Mouse (Mus musculus) c-Kit-positive CD71-positive TER-119-positive erythroid progenitor cells, embryonic 14.5 days (primary cell): Measurements from ENCODE around the gene Hmcn2.

Experiments
- DNase-seq: peaks from one replicate; pipeline ENCODE4 v3.0.0-alpha.2; 2013; ENCODE audit warnings: low spot score

Hmcn2 gene

DNA sequence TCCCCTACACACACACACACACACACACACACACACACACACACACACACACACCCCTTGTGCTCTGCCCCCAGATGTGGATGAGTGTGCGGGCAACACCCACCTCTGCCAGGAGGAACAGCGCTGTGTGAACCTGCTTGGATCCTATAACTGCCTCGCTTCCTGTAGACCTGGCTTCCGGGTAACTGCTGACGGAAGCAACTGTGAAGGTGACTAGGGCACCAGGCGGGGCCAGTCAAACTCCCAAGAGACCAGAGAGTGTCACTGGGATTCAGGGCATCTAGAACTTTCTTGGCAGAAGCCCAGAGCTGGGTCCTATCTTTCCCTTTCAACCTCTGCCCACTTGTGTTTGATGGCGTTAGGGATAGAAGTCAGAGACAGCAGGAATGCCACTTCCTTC lies 141.2 kb downstream of the Hmcn2 start:
- no peak for DNase-seq

DNA sequence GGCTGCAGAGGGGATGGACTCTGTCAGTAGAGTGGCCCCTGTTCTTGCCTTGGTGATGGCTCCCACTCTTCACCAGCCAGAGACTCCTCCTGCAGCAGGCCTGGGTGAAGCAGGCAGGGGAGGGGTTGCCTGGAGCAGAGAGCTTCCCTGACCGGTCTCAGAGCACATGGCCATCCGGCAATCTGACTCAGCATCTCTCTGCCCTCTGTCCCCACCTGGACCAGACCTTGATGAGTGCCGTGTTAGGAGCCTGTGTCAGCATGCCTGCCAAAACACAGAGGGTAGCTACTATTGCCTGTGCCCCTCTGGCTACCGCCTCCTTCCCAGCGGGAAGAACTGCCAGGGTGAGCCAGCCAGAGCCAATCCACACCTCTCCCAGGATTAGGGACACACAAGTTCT lies 144.2 kb downstream of the Hmcn2 start:
- no peak for DNase-seq

GRCm38 (mm10) chr2:31458989-31459936 lies 145.0 kb downstream of the Hmcn2 start:
- no peak for DNase-seq

DNA sequence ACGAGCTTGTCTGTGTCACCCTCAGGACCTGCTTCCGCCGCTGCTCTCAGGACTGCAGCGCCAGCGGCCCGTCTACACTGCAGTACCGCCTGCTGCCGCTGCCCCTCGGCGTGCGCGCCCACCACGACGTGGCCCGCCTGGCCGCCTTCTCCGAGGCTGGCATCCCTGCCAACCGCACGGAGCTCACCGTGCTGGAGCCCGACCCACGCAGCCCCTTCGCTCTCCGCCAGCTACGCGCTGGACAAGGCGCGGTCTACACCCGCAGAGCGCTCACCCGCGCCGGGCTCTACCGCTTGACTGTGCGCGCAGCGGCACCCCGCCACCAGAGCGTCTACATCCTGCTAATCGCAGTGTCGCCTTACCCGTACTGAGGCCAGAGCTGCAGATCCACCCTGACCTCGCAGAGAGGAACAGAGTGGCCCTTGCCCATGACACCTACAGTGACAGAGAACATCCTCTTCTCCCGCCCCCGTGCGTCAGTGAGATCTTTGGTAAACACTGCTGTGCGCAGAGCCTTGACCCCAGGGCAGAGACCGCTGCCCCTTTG lies 145.9 kb downstream of the Hmcn2 start:
- DNase-seq, result no peak

- no peak for DNase-seq
Measured at GRCm38 (mm10) chr2:31460920-31461319, 146.7 kb downstream of the Hmcn2 start.

GRCm38 (mm10) chr2:31462051-31462450 lies 147.8 kb downstream of the Hmcn2 start:
- no peak for DNase-seq

GRCm38 (mm10) chr2:31463253-31463652 lies 149.0 kb downstream of the Hmcn2 start:
- no peak for DNase-seq

DNA sequence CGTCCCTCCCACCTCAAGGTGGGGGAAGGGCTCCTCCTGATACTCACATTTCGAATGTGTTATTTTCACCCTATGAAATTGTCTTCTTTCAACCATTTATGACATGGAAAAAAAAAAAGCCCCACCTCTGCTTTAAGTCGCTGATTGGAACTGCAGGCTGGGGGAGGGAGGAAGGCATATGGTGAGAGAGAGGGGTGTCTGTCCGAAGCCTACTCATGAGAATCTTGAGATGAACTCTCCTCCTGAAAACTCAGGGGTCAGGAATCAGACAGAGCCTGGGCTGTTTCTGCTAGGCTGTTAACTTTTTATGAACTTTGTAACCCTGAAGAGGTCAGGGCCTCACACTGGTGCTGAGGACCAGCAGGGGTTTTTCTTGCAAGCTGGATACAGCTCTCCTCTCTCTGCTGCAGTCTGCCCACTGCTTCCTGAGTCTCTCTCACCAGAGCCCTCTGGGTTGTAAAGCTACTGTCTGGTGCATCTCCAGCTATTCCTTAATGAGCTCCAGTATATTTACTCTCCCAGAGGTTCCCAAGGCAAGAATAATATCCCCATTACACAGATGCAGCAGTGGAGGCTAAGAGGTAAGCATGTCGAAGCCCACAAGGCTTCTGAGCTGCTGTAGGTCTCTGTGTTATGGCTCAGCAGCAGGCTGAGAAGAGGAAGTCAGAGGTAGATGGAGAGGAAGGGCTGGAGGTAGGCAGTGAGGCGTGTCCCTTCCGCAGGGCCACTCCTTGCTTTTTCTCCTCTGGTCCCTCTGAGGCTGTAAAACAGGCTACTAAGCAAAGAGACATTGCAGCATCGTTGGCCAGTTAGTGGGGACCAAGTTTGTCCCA lies 149.7 kb downstream of the Hmcn2 start:
- DNase-seq, result no peak

DNA sequence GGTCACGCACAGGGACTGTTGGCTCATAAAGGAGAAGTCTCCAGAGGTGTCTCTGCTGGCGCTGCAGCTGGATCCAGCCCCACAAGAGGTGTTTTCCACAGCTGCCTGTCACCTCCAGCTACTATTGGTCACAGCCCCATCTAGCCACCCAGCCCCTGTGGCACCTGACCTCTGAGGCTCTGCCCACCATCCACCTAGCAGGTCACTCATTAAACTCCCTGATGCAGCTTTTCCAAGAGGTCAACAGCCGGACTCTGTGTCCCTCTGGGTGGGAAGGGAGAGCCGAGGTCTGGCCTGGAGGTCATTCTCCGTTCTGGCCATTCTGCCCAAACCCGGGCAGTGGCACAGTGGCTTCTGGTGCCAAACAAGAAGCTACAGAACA lies 150.3 kb downstream of the Hmcn2 start:
- DNase-seq, result no peak

DNA sequence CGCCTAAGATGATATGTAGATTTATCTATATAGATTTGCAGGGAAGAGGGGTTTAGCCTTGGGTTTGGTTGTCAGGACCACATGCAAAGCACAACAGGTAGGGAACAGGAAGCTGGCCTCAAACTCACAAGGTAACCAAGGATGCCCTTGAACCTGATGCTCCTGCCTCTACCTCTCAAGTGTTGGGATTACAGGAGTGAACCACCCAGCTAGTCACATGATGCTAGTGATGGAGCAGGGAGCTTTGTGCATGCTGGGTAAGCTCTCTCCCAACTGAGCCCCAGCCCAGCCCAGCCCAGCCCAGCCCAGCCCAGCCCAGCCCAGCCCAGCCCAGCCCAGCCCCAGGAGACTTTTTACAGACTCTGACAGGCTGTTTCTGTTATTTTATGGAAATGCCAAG lies 153.2 kb downstream of the Hmcn2 start:
- DNase-seq, result no peak

DNA sequence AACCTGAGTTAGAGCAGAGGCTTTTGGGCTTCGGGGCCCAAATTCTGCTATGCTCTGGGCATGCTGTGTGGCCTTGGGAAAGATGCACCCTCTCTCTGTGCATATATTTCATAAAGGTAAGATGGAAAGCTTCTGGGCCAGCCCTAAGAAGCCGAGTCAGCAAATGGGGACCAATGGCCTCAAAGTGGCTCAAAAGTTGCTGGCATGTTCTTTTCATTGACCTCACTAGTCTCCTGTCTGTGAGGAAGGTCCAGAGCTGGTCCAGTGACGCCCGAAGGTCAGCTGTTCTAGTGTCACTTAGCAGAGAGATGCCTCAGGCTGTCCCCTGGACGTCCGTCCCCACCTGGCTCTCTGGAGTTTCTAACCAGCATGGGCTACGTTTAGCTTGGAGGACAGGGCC lies 154.6 kb downstream of the Hmcn2 start:
- DNase-seq, result no peak

- DNase-seq, result no peak
Measured at GRCm38 (mm10) chr2:31469480-31469879, 155.3 kb downstream of the Hmcn2 start.

DNA sequence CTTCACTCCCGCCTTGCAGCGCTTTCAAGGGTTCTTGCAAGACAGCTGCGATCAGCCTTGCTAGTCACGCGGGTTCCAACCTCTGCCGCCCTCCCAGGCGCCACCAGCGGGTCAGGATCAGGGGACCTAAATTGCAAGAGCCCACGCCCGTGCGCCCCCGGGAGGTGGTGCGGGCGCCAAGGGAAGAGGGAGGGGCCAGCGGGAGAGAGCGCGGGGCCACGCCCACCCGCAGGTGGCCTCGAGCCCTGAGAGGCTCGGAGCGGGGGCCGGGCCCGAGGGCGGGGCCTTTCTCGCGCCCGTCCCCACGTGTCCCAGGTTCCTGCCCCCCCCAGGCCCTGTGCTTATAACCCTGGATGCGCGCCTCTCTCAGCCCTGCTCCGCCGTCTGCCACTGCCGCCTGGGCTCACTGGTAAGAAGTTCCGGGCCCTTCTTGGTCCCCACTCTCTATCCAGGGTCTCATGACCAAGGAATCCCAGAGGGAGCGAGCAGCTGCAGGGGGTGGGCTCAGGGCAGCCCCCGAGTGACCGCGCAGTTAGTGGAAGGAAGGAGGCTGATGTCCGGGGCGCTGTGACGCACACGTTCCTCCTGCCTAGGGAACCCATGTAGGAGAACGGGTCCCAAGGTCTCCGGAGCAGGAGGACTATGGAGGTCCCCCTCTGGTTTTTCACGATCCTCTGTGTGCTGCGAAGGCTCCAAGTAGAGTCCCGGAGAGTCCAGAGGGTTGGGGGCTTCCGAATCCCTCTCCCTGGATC lies 155.9 kb downstream of the Hmcn2 start, which contains the start of gene Ass1:
TSS of gene Ass1 (plus strand) at position 277 of the 752 bp plus-strand sequence.
- DNase-seq, result peak; percentile 56

GRCm38 (mm10) chr2:31470683-31471385 lies 156.6 kb downstream of the Hmcn2 start:
- no peak for DNase-seq

DNA sequence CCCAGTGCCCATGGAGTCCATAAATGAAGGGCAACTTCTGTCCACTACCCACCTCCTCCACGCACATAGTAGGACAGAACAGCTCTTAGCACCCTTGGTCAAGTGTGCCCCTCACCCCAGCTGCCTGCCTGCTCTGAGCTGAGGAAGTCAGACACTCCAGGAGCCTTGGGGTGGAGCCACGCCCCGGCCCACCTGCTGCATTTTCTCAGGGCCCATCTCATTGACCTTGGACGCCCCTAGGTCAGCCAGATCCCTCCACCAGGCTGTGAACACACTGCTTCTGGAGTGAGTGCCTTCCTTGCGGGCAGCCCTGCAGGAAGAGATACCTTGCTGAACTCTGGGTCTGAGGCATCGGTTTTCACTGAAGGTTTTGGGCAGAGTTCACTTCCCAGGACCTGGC lies 157.4 kb downstream of the Hmcn2 start:
- DNase-seq, result no peak

DNA sequence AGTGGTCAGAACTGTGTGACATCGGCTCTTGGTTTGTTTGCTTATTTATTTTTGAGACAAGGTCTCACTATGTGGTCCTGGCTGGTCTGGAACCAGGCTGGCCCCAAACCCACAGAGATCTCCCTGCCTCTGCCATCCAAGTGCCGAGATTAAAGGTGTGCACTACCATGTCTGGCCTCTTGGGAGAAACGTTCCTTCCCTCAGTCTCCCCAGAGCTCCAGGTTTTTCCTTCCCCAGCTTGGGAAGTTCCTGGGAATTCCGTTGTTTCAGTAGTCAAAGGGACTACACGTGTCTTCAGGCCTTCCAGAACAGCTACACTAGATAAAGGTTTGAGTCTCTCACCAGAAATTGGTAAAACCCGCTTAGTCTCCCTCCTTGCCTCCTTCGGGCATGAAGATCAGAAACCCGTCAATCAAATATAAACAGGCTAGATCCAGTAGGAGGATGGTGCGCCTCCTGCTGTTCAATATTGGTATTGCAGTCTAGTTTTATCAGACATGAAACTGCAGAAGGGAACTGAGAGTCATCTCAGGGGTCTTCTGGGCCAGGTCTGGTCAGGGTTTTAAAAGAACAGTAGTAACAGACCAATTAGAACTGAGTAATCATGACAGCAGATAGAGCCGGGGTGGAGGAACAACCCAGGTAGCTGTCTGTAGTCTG lies 158.3 kb downstream of the Hmcn2 start:
- peak; percentile 66 for DNase-seq

- DNase-seq, result no peak
Measured at GRCm38 (mm10) chr2:31473941-31474340, 159.7 kb downstream of the Hmcn2 start.

DNA sequence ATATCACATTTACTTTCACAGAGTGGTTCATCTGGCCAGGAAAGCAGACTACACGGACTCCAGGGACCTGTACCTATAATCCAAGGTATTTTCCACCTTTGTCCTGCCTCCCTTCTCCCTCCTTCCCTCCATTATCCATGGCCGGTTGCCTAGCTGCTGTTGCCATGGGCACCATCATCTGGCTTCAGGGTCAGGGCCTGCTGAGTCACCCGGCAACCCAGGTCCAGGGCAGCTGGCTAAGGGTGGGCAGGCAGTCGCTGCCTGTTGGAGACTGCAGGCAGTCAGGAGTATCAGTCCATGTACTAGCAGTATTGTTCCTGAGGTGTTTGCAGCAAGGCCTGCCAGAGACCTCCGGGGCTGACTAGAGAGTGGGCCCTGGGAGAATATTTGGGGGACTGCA lies 160.5 kb downstream of the Hmcn2 start:
- no peak for DNase-seq

DNA sequence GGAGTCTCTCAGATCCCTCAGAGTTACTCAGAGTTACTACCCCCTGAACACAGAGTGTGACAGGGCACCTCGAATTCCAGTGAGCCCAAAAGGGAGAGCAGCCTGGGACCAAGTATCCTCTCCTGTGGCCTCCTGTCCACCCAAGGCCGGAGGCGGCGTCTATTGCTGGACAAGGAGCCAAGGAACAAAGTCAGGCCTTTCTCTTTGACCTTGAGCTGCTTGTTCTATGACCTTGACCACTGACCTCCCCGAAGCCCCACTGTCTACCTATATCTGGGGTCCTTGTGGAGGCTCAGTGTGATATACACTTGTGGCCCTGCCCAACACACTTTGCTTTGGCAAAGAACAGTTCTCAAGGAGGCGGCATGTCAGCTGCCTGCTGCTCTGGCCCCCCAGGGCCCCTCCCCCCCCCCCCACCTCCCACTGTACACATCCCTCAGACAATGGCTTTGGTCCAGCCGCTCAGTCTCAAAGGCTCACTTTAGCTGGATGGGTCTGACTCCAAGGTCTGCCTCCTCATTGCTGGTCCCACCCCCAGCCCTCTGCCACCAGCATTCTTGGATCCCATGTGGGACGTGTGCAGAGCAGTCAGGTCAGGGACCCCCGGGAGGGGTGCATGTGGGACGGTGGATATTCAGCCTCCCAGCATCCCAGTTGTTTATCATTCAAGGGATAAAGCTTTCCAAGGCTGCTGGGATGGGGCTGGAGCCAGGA lies 162.0 kb downstream of the Hmcn2 start:
- DNase-seq, result no peak
